Mouse (Mus musculus): ENCODE data around the gene Zfp784. TPM values are rescaled to one million over a fixed set of nuclear protein-coding genes. Genes with fewer than 3 reads are reported as not detected.
"Not testable (repeated sequence)": the region's sequence is repeated elsewhere in the genome, so short reads cannot be mapped to it uniquely, and the experiment has no call there.

Gene Zfp784
- polyA plus RNA-seq, 1 experiment from 2014 or later, result 4.4 TPM

DNA sequence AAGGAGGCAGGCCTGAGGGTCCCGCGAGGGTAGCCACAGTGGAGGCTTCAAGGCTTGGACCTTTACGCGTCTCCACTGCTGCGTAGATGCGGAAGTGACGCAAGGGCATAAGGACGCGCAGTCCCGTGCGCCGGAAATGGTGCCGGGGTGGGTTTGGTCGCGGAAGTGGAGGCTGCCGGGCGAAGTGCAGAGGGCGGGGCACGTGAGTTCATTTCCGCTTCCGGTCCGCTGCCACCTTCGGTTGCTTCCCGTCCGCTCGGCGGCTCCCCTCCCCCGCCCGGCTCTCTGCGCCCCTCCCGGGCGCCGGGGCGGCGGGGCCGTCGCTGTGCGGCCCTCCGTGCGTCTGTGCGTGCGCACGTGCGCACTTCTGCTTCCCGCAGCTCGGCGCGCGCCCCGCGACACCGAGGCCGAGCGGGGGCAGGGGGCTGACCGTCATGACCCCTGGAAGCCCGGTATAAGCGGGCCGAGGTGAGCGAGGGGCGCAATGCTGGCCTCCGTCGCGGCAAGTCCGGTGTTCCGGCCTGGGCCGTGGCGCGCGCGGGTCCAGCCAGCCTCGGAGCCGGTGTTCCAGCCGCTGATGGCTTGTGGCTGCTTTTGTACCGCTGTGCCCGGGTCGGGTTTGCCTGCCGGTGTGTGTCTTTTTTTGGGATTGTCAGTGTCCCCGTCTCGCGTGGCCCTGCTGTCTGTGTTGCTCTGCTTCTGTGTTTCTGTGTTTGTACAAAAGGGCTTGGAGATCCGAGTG, 41.9 kb upstream of the Zfp784 start, which contains the start of gene Epn1:
Epn1 (plus strand) TSS at position 226 of the 742 bp plus-strand sequence.
- DNase-seq (ENCODE audit: low spot score) (peak; percentile 98), ATAC-seq (ENCODE audit: low read depth) (peak; percentile 98)
- H3K4me1 ChIP-seq (ENCODE audit: control insufficient read depth, insufficient read depth, low read length), result peaks cover 10% of the 10 kb centered on the region; the same call in 1 of the 2 replicates
- peak within 1 kb of the TSS; percentile 100 for H3K4me3 ChIP-seq (ENCODE audit: low read depth, low read length)
- WGBS, result 2% methylated on average over 18 of the region's 81 CpGs
- no peaks in the 10 kb centered on the region for H3K9me3 ChIP-seq (ENCODE audit: control insufficient read depth, low read length)
- peaks cover 64% of the 10 kb centered on the region for H3K36me3 ChIP-seq (ENCODE audit: control insufficient read depth, insufficient read depth, low read length)
- peak within 1 kb of the TSS; percentile 69 for H3K4me2 ChIP-seq (ENCODE audit: low read depth, low read length)
- H3K27me3 ChIP-seq (replicated peaks; ENCODE audit: control insufficient read depth, insufficient read depth, low read length), result no peaks in the 10 kb centered on the region
- peak within 1 kb of the TSS; percentile 98 for H3K9ac ChIP-seq (ENCODE audit: low read depth, low read length)
- peak within 1 kb of the TSS; percentile 94 for H3K27ac ChIP-seq (replicated peaks; ENCODE audit: low read depth, low read length)

DNA sequence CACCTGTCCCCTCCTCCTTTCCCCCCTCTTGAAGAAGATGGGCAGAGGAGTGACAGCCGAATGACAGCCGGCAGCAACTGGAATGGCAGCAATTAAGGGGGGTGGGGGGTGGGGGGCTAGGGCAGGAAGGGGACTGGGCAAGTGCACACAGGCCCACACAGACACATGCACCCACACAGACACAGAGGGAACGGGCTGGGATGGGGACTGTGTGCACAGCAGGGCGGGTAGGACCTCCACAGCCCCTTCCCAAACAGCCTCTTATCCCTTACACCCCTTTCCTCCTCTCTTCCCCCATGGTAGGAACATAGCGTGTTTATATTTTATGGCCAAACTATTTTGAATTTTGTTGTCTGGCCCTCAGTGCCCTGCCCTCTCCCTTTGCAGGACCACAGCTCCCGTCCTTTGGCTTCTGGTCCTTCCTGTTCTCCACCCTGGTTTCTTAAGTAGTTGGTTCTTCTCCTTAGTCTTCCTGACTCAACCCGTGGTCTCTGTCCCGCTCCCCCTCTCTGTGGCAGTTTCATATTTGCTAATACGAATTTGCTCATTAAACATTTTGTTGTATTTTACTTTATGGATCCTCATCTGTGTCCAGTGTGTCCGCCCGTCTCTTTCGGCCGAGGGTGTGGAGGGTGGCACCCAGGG, 41.2 kb upstream of the Zfp784 start:
- 36% methylated on average over 9 of the region's 13 CpGs for WGBS
- peak overlapping the region; percentile 98 for H3K9ac ChIP-seq (ENCODE audit: low read depth, low read length)
- H3K27me3 ChIP-seq (replicated peaks; ENCODE audit: control insufficient read depth, insufficient read depth, low read length); H3K9me3 ChIP-seq (ENCODE audit: control insufficient read depth, low read length); H3K4me1 ChIP-seq (ENCODE audit: control insufficient read depth, insufficient read depth, low read length); DNase-seq (ENCODE audit: low spot score); ATAC-seq (ENCODE audit: low read depth): not testable (repeated sequence)
- peak overlapping the region; percentile 94 for H3K27ac ChIP-seq (replicated peaks; ENCODE audit: low read depth, low read length)
- peaks cover 64% of the 10 kb centered on the region for H3K36me3 ChIP-seq (ENCODE audit: control insufficient read depth, insufficient read depth, low read length)
- peak overlapping the region; percentile 100 for H3K4me3 ChIP-seq (ENCODE audit: low read depth, low read length)
- H3K4me2 ChIP-seq (ENCODE audit: low read depth, low read length), result peak overlapping the region; percentile 69

DNA sequence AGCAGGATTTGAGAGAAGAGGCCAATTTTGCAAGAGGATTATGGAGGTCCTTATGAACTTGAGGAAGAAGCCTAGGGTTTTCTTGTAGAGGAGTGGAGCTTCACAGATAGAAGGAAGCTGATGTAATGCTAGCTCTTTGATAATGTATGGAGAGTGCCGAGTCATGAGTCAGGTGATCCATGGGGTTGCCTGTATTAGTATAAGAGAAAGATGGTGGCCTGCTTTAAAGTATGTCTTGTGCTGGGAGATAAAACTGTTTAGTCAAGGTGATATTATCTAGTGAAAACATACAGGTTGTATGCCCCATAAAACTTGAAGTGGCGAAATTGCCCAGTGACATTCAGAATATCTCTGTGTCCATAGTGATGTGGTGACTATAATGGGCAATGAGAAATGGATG, 38.7 kb upstream of the Zfp784 start:
- no peak for DNase-seq (ENCODE audit: low spot score)
- ATAC-seq (ENCODE audit: low read depth), result no peak
- H3K4me1 ChIP-seq (ENCODE audit: control insufficient read depth, insufficient read depth, low read length), result peaks cover 9% of the 10 kb centered on the region; the same call in 1 of the 2 replicates
- H3K27ac ChIP-seq (replicated peaks; ENCODE audit: low read depth, low read length), result no peak overlapping the region
- H3K27me3 ChIP-seq (replicated peaks; ENCODE audit: control insufficient read depth, insufficient read depth, low read length), result no peaks in the 10 kb centered on the region
- no peaks in the 10 kb centered on the region for H3K9me3 ChIP-seq (ENCODE audit: control insufficient read depth, low read length)
- no peak overlapping the region for H3K4me3 ChIP-seq (ENCODE audit: low read depth, low read length)
- WGBS, result 85% methylated on average over 2 of the region's 2 CpGs
- H3K4me2 ChIP-seq (ENCODE audit: low read depth, low read length), result no peak overlapping the region
- no peak overlapping the region for H3K9ac ChIP-seq (ENCODE audit: low read depth, low read length)
- peaks cover 73% of the 10 kb centered on the region for H3K36me3 ChIP-seq (ENCODE audit: control insufficient read depth, insufficient read depth, low read length)

DNA sequence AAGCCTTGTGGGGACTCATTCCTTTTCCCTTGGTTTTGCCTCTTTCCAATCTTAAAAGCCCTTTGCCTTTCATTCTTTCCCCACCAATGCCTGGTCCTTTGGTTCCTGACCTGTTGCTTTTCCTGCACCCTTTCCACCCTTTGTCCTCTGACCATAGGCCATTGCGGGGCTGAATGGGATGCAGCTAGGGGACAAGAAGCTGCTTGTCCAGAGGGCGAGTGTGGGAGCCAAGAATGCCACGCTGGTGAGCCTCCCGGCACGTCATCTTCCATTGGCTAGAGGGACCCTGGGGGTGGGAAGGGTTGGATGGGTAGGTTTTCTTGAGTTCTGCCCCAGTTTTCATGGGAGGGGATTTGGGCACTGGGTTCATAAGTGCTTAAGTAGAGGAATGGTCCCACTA, 36.7 kb upstream of the Zfp784 start:
- WGBS, result 91% methylated on average over 5 of the region's 5 CpGs
- no peak overlapping the region for H3K4me3 ChIP-seq (ENCODE audit: low read depth, low read length)
- H3K9ac ChIP-seq (ENCODE audit: low read depth, low read length), result no peak overlapping the region

DNA sequence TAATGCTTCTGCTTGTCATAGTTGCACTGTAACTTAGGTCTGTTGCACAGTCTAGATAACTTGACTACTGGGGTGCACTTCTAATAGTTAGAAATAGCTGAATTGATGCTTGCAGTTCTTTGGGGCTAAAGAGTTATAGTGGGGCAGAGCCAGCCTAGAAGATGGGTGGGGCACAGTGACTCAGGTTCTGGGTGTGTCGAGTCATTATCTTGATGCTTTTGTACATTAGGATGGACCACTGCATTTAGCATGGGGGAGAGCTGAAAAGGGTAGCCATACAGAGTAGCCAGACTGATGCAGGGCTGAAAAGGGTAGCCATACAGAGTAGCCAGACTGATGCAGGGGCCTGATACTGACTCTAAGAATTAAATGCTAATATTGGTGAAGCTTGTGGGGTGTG, 35.3 kb upstream of the Zfp784 start:
- DNase-seq (ENCODE audit: low spot score) (no peak), ATAC-seq (ENCODE audit: low read depth) (no peak)
- WGBS, result 83% methylated on average over 1 of the region's 1 CpGs
- Histone ChIP-seq H3K4me1 (ENCODE audit: control insufficient read depth, insufficient read depth, low read length) (no peaks in the 10 kb centered on the region), H3K4me2 (ENCODE audit: low read depth, low read length) (no peak overlapping the region), H3K4me3 (ENCODE audit: low read depth, low read length) (no peak overlapping the region), H3K36me3 (ENCODE audit: control insufficient read depth, insufficient read depth, low read length) (peaks cover 95% of the 10 kb centered on the region), H3K9me3 (ENCODE audit: control insufficient read depth, low read length) (no peaks in the 10 kb centered on the region), H3K27me3 (replicated peaks; ENCODE audit: control insufficient read depth, insufficient read depth, low read length) (no peaks in the 10 kb centered on the region), H3K27ac (replicated peaks; ENCODE audit: low read depth, low read length) (no peak overlapping the region), H3K9ac (ENCODE audit: low read depth, low read length) (no peak overlapping the region)

More for the DNA sequence above, 36.7 kb upstream of the Zfp784 start:
- Histone ChIP-seq H3K4me1 (ENCODE audit: control insufficient read depth, insufficient read depth, low read length) (no peaks in the 10 kb centered on the region), H3K4me2 (ENCODE audit: low read depth, low read length) (no peak overlapping the region), H3K27me3 (replicated peaks; ENCODE audit: control insufficient read depth, insufficient read depth, low read length) (no peaks in the 10 kb centered on the region), H3K9me3 (ENCODE audit: control insufficient read depth, low read length) (no peaks in the 10 kb centered on the region), H3K27ac (replicated peaks; ENCODE audit: low read depth, low read length) (no peak overlapping the region), H3K36me3 (ENCODE audit: control insufficient read depth, insufficient read depth, low read length) (peaks cover 89% of the 10 kb centered on the region)
- DNase-seq (ENCODE audit: low spot score) (no peak), ATAC-seq (ENCODE audit: low read depth) (no peak)

DNA sequence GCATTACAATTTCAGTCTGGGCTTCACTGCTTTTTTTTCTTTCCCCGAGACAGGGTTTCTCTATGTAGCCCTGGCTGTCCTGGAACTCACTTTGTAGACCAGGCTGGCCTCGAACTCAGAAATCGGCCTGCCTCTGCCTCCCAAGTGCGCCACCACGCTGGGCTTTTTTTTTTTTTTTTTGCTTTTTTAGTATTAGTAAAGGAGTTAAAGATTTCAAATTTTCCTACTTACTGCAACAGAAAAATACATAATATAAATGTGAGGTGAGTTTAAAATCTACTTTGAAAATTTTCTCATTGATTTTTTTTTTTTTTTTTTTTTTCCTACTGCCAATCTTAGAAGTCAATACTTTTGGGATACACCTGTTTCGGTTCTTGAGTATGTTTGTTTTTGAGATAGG, 26.6 kb upstream of the Zfp784 start:
- H3K4me2 ChIP-seq (ENCODE audit: low read depth, low read length), result no peak overlapping the region
- no peak for ATAC-seq (ENCODE audit: low read depth)

DNA sequence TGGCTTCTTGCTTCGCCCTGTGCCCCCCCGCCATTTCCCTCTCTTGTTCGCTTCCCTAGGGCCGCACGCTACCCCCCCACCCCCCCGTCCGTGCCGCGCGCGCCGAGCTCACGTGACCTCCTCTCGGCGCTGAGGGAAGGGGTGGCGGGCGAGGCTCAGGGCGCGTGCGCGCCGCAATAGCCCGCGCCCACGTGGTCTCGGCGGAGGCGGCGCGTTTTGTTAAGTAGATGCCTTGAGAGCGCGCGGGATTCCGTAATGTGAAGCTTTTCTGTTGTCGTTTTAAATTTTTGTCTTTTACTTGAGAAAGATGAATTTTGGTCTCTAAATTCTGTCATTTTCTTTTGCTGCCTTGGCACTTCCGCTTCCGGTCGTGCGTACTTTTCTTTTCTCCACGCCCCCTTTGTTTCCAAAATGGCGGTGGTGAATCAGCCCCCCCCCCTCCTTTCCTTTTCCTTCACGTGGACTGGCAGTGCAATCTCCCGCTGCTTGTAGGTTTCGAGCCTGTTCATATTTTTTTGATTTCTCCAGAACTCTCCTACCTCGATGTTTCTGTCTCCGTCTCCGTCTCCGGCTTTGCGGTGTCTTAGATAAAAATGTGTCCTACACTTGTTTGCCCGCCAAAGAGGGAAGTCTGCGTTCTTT, 24.2 kb upstream of the Zfp784 start:
- WGBS, result under 1% methylated on average over 39 of the region's 51 CpGs
- ATAC-seq (ENCODE audit: low read depth) (peak; percentile 34), DNase-seq (ENCODE audit: low spot score) (peak; percentile 92)
- Histone ChIP-seq H3K27me3 (replicated peaks; ENCODE audit: control insufficient read depth, insufficient read depth, low read length) (no peaks in the 10 kb centered on the region), H3K9ac (ENCODE audit: low read depth, low read length) (peak overlapping the region; percentile 96), H3K9me3 (ENCODE audit: control insufficient read depth, low read length) (no peaks in the 10 kb centered on the region), H3K4me2 (ENCODE audit: low read depth, low read length) (peak overlapping the region; percentile 58), H3K27ac (replicated peaks; ENCODE audit: low read depth, low read length) (peak overlapping the region; percentile 100), H3K4me3 (ENCODE audit: low read depth, low read length) (peak overlapping the region; percentile 64), H3K4me1 (ENCODE audit: control insufficient read depth, insufficient read depth, low read length) (peaks cover 17% of the 10 kb centered on the region), H3K36me3 (ENCODE audit: control insufficient read depth, insufficient read depth, low read length) (peaks cover 12% of the 10 kb centered on the region; the same call in 1 of the 2 replicates)

More for the DNA sequence above, 26.6 kb upstream of the Zfp784 start:
- no peak for DNase-seq (ENCODE audit: low spot score)
- Histone ChIP-seq H3K4me3 (ENCODE audit: low read depth, low read length) (no peak overlapping the region), H3K9me3 (ENCODE audit: control insufficient read depth, low read length) (no peaks in the 10 kb centered on the region), H3K27ac (replicated peaks; ENCODE audit: low read depth, low read length) (no peak overlapping the region), H3K4me1 (ENCODE audit: control insufficient read depth, insufficient read depth, low read length) (peaks cover 14% of the 10 kb centered on the region), H3K36me3 (ENCODE audit: control insufficient read depth, insufficient read depth, low read length) (peaks cover 36% of the 10 kb centered on the region), H3K9ac (ENCODE audit: low read depth, low read length) (no peak overlapping the region), H3K27me3 (replicated peaks; ENCODE audit: control insufficient read depth, insufficient read depth, low read length) (no peaks in the 10 kb centered on the region)
- 95% methylated on average over 6 of the region's 6 CpGs for WGBS

DNA sequence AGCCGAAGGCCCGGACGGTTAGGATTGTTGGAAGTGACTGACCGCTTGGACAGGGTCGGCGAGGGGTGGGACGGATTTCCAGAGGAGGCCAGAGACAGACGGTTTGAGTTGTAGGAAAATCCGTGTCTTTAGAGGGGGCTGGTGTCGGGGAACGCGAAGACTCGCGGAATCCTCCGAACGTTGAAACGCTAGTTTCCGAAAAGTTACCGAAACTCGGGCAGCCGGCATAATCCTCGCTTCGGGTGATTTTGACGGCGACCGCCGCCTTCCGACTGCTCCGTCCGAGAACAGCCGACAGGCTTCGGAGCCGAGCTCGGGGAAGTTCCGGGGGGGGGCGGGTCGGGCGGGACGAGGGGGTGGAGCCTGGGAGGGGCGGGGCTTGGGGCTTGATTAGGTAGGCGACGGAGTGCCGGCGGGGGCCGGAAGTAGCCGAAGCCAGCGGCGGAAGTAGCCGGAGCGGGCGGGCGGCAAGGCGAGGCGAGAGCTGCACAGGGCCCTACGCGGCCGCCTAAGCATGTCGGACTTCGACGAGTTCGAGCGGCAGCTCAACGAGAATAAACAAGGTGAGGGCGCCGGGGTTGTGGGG, 23.6 kb upstream of the Zfp784 start, which contains the start of gene U2af2:
U2af2 (plus strand) TSS at position 370 of the 586 bp plus-strand sequence.
- Histone ChIP-seq H3K4me3 (ENCODE audit: low read depth, low read length) (peak within 1 kb of the TSS; percentile 64), H3K9ac (ENCODE audit: low read depth, low read length) (peak within 1 kb of the TSS; percentile 96), H3K9me3 (ENCODE audit: control insufficient read depth, low read length) (no peaks in the 10 kb centered on the region), H3K4me2 (ENCODE audit: low read depth, low read length) (peak within 1 kb of the TSS; percentile 58), H3K36me3 (ENCODE audit: control insufficient read depth, insufficient read depth, low read length) (peaks cover 8% of the 10 kb centered on the region; the same call in 1 of the 2 replicates), H3K27ac (replicated peaks; ENCODE audit: low read depth, low read length) (peak within 1 kb of the TSS; percentile 100), H3K4me1 (ENCODE audit: control insufficient read depth, insufficient read depth, low read length) (peaks cover 17% of the 10 kb centered on the region), H3K27me3 (replicated peaks; ENCODE audit: control insufficient read depth, insufficient read depth, low read length) (no peaks in the 10 kb centered on the region)
- WGBS, result 0% methylated on average over 40 of the region's 65 CpGs
- peak; percentile 77 for ATAC-seq (ENCODE audit: low read depth)
- peak; percentile 95 for DNase-seq (ENCODE audit: low spot score)
